Mouse (Mus musculus) heart, adult 2 months (tissue): ENCODE data around the gene Srsf5. TPM values are rescaled to one million over a fixed set of nuclear protein-coding genes. Genes with fewer than 3 reads are reported as not detected.

ENCODE experiments used
- DNase-seq, 2 experiments: peaks; one replicate each; pipeline ENCODE4 v3.0.0; 2021
- H3K27ac ChIP-seq: fragments of 200-600 bp; 2 replicates; pipeline ENCODE4 v1.8.1; 2022
- H3K27me3 ChIP-seq: fragments of 200-500 bp; 2 replicates; pipeline ENCODE4 v1.6.1; 2012; ENCODE audit warnings: mild to moderate bottlenecking, low read length, inconsistent platforms, mixed read lengths; ENCODE audit not compliant: control insufficient read depth, insufficient read depth
- H3K36me3 ChIP-seq: fragments of 200-500 bp; 2 replicates; pipeline ENCODE4 v1.6.1; 2012; ENCODE audit warnings: low read length, inconsistent platforms; ENCODE audit not compliant: control insufficient read depth, insufficient read depth
- H3K4me1 ChIP-seq: fragments of 200-500 bp; 2 replicates; pipeline ENCODE4 v1.6.1; 2011; ENCODE audit warnings: low read length; ENCODE audit not compliant: control insufficient read depth, insufficient read depth
- H3K4me3 ChIP-seq: fragments of 200-600 bp; 2 replicates; pipeline ENCODE4 v1.8.1; 2022
- H3K79me2 ChIP-seq: fragments of 200-500 bp; replicated peaks from 2 replicates; pipeline ENCODE4 v1.6.1; 2012; ENCODE audit warnings: mild to moderate bottlenecking, inconsistent platforms, low read length, moderate library complexity, mixed read lengths; ENCODE audit not compliant: control insufficient read depth, insufficient read depth
- H3K9ac ChIP-seq: fragments of 200-500 bp; 2 replicates; pipeline ENCODE4 v1.6.1; 2012; ENCODE audit warnings: low read depth, mild to moderate bottlenecking, control low read depth, inconsistent platforms, low read length, mixed read lengths
- CTCF ChIP-seq: fragments of 200-600 bp; IDR thresholded peaks from 2 replicates; pipeline ENCODE4 v1.8.1; 2022; ENCODE audit warnings: antibody characterized with exemption, mild to moderate bottlenecking, moderate library complexity
- EP300 ChIP-seq: fragments of 200-500 bp; IDR thresholded peaks from 2 replicates; pipeline ENCODE4 v1.6.1; 2011; ENCODE audit warnings: low read depth, low read length, control low read depth; ENCODE audit not compliant: insufficient read depth
- POLR2A ChIP-seq: fragments of 200-500 bp; IDR thresholded peaks from 2 replicates; pipeline ENCODE4 v1.6.1; 2011; ENCODE audit warnings: mild to moderate bottlenecking, low read depth, low read length, control low read depth; ENCODE audit not compliant: insufficient read depth
- WGBS: fragments of 180-500 bp; shearing (Covaris S2); methylation state at CpG from one replicate; pipeline ENCODE4 v1.1.7; 2018; 5-methylcytosine and 5-hydroxymethylcytosine counted together
- intact Hi-C: fragments of 180-260 bp; cut with DNase I; formaldehyde crosslinking; loops from one replicate; pipeline ENCODE4 v1.15.1; 2025
- long read RNA-seq: library from polyadenylated mRNA; stranded (forward); transcript quantifications from one replicate; pipeline ENCODE4 v2.0.0, GENCODE M21; 2021
- polyA plus RNA-seq: library from polyadenylated mRNA; depleted of rRNA; stranded (reverse); fragments of >200 nt; gene quantifications from 2 replicates; pipeline ENCODE4 v1.2.3, GENCODE M21; 2012; rRNA removed
- total RNA-seq, 2 experiments: library from RNA; stranded (reverse); gene quantifications; 2 replicates each; pipeline ENCODE4 v1.2.3; 2021

Srsf5 gene
- 100 to 1,000 TPM; 115 to 126 TPM for total RNA-seq
- polyA plus RNA-seq: 217 and 259 TPM in 2 replicates
- long read RNA-seq, transcript Srsf5-205 (8 exons, 1,568 nt): minor isoform, 5 of 50 reads
- long read RNA-seq, transcript Srsf5-201 (8 exons, 1,527 nt): major isoform, 19 of 50 reads
- long read RNA-seq, partial matches to known transcripts: 1 of 50 reads
- long read RNA-seq, other reads (novel, unspliced or antisense): 17 of 50 reads

DNA sequence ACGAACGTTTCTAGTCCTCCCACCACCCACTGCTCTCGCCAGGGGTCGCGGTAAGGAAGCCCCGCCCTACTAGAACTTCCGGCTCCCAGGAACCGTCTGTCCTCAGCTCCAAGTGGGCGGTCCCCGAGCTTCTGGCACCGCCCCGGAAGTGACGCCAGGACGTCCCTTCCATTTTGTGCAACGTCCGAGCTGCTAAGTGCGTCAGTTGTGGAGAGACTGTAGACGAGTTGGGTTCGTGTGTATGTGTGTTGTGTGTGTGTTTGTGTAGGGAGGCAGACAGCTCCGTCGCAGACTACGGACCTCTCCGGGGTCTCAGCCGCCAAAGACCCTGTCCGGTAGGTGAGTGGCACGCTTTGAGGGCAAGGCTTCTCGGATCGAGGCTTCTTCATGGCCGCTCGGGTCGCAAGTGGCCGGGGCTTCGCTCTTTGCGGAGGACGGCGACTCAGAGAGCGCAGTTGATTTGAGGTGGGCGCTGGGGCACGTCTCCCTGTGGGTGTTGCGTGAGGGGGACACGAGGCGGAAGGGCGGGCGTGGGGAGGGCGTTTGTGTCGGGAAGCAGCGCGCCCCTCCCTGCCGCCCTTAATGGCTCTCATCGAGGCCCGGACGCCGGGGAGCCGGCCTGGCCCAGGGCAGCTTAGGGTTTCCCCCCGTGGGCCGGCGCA lies at the start of gene Srsf5:
Gene Srsf5, plus strand, starts transcription at position 171 of the 662 bp plus-strand sequence.
- H3K4me1 ChIP-seq: peaks cover 6% of the 10 kb centered on the region
- WGBS: under 1% methylated on average over 45 of the region's 57 CpGs
- peak within 1 kb of the TSS; percentile 89 for H3K9ac ChIP-seq
- peak; percentile 100 for TF ChIP-seq POLR2A
- TF ChIP-seq EP300: peak; percentile 92
- peak; percentile 64 for TF ChIP-seq CTCF
- H3K79me2 ChIP-seq: no peaks in the 10 kb centered on the region; the same call in 1 of the 2 replicates
- H3K27ac ChIP-seq: peak within 1 kb of the TSS; percentile 99
- H3K36me3 ChIP-seq: peaks cover 30% of the 10 kb centered on the region
- intact Hi-C loops: no loop called here
- peak within 1 kb of the TSS; percentile 97 for H3K4me3 ChIP-seq
- DNase-seq: peak; percentile 98 to 99
- H3K27me3 ChIP-seq: no peaks in the 10 kb centered on the region

- TF ChIP-seq CTCF (no peak), EP300 (no peak), POLR2A (no peak)
- WGBS: 79% methylated on average over 8 of the region's 8 CpGs
- Histone ChIP-seq H3K79me2 (no peaks in the 10 kb centered on the region), H3K27me3 (no peaks in the 10 kb centered on the region), H3K27ac (no peak overlapping the region), H3K36me3 (no peaks in the 10 kb centered on the region), H3K4me3 (no peak overlapping the region), H3K9ac (no peak overlapping the region), H3K4me1 (no peaks in the 10 kb centered on the region)
- intact Hi-C loops: no loop called here
- no peak for DNase-seq
These were observed 35.7 kb upstream of the Srsf5 start for GRCm38 (mm10) chr12:80909631-80910030.

DNA sequence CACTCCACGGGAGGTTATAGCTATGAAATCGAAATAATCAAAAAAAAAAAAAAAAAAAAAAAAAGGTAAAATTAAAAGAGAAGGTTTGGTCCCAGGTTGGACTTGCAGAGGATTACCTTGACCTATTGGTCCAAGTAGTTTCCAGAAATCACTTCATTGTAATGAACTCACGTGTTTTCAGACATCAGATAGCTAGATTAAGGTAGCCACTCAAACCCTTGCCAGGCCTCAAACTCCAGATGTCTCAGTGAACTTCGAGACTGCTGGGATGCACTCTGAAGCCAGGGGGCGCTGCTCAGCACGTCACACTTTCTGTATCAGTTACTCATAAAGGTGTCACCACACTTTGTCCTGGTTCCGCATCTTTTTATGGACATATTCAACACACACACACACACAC lies 27.5 kb upstream of the Srsf5 start:
- H3K79me2 ChIP-seq: no peaks in the 10 kb centered on the region
- intact Hi-C loops: no loop called here
- no peaks in the 10 kb centered on the region for H3K27me3 ChIP-seq
- no peaks in the 10 kb centered on the region for H3K36me3 ChIP-seq
- WGBS: 52% methylated on average over 7 of the region's 7 CpGs
- peak; percentile 17 to 39 for DNase-seq
- no peaks in the 10 kb centered on the region for H3K4me1 ChIP-seq
- no peak overlapping the region for H3K4me3 ChIP-seq
- H3K9ac ChIP-seq: no peak overlapping the region
- TF ChIP-seq EP300: no peak
- peak; percentile 66 for TF ChIP-seq CTCF
- no peak overlapping the region for H3K27ac ChIP-seq

GRCm38 (mm10) chr12:80921301-80921700 lies 24.0 kb upstream of the Srsf5 start:
- intact Hi-C loops: no loop called here
- H3K27ac ChIP-seq: no peak overlapping the region
- H3K36me3 ChIP-seq: no peaks in the 10 kb centered on the region
- TF ChIP-seq POLR2A (no peak), CTCF (no peak)
- H3K4me3 ChIP-seq: no peak overlapping the region
- H3K27me3 ChIP-seq: no peaks in the 10 kb centered on the region
- no peaks in the 10 kb centered on the region for H3K4me1 ChIP-seq
- H3K9ac ChIP-seq: no peak overlapping the region
- no peaks in the 10 kb centered on the region for H3K79me2 ChIP-seq
- 91% methylated on average over 5 of the region's 5 CpGs for WGBS
- DNase-seq: no peak

DNA sequence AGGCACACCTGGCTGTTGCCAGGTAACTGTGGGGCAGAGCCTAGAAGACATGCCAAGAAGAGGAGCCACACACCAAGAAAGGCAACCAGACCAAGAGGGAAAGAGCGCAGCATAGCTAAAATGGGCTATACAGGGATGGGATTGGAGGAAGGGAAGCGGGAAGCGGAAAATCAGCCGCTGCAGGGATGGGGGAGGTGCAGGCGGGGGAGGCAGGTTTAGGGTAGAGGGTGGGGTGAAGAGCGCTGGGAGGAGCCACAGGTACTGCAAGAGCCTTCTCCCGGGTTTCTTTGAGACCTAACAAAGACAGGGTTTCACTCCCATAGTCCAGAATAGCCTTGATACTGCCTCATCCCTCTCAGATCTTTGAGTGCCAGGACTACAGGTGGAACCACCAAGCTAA lies 22.4 kb upstream of the Srsf5 start:
- intact Hi-C loops: no loop called here
- H3K4me1 ChIP-seq: no peaks in the 10 kb centered on the region
- H3K27me3 ChIP-seq: no peaks in the 10 kb centered on the region
- DNase-seq: no peak
- no peak overlapping the region for H3K4me3 ChIP-seq
- TF ChIP-seq CTCF (no peak), POLR2A (no peak), EP300 (no peak)
- H3K9ac ChIP-seq: no peak overlapping the region
- WGBS: 11% methylated on average over 7 of the region's 7 CpGs
- H3K27ac ChIP-seq: no peak overlapping the region
- no peaks in the 10 kb centered on the region for H3K79me2 ChIP-seq
- H3K36me3 ChIP-seq: no peaks in the 10 kb centered on the region

DNA sequence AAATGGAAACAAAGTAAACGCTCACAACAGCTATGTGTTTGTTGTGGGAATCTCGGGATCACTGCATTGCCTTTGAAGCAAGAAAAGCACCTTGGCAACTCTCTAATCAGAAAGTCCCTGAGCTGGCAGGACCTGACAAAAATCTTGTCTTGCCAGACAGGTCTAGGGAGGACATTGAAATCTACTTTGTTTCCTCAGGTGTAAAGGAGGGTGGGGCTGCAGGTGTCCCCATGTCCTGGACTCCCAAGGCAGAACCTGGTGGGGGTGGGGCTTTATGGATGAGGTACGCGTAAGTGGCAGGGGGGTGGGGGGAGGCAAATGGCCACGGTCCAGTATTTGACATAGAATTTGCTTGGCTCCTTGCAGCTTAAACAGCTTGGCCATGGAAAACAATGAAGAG lies 21.7 kb upstream of the Srsf5 start:
- TF ChIP-seq CTCF (no peak), EP300 (no peak), POLR2A (no peak)

More for the DNA sequence above, 21.7 kb upstream of the Srsf5 start:
- WGBS: 75% methylated on average over 5 of the region's 5 CpGs
- Histone ChIP-seq H3K4me3 (no peak overlapping the region), H3K27ac (no peak overlapping the region), H3K36me3 (no peaks in the 10 kb centered on the region), H3K9ac (no peak overlapping the region), H3K4me1 (no peaks in the 10 kb centered on the region), H3K79me2 (no peaks in the 10 kb centered on the region), H3K27me3 (no peaks in the 10 kb centered on the region)
- intact Hi-C loops: no loop called here
- DNase-seq: no peak
